Mouse (Mus musculus): Measurements from ENCODE around the gene Erbb2. TPM values are rescaled to one million over a fixed set of nuclear protein-coding genes. Genes with fewer than 3 reads are reported as not detected.

The Erbb2 gene
- polyA plus RNA-seq, 1 experiment from 2014 or later: 10.4 TPM

- H3K27ac ChIP-seq (replicated peaks): no peak overlapping the region
- no peak overlapping the region for H3K4me3 ChIP-seq
- WGBS: 57% methylated on average over 14 of the region's 14 CpGs
- no peak for ATAC-seq (ENCODE audit: low read depth)
- no peaks in the 10 kb centered on the region; the same call in 1 of the 2 replicates for H3K4me1 ChIP-seq (replicated peaks)
- peaks cover 81% of the 10 kb centered on the region for H3K27me3 ChIP-seq
- H3K36me3 ChIP-seq: no peaks in the 10 kb centered on the region
- no peak overlapping the region for H3K4me2 ChIP-seq
- no peak overlapping the region for H3K9ac ChIP-seq
- H3K9me3 ChIP-seq: no peaks in the 10 kb centered on the region
Measured at GRCm38 (mm10) chr11:98387056-98387577, 25.2 kb upstream of the Erbb2 start.

GRCm38 (mm10) chr11:98388282-98388681 lies 24.0 kb upstream of the Erbb2 start:
- H3K4me1 ChIP-seq (replicated peaks): peaks cover 1% of the 10 kb centered on the region; the same call in 1 of the 2 replicates
- H3K9ac ChIP-seq: no peak overlapping the region
- no peaks in the 10 kb centered on the region for H3K36me3 ChIP-seq
- no peak overlapping the region for H3K27ac ChIP-seq (replicated peaks)
- no peak overlapping the region for H3K4me3 ChIP-seq
- ATAC-seq (ENCODE audit: low read depth): no peak
- no peak overlapping the region for H3K4me2 ChIP-seq
- H3K9me3 ChIP-seq: no peaks in the 10 kb centered on the region
- peaks cover 87% of the 10 kb centered on the region for H3K27me3 ChIP-seq
- WGBS: 83% methylated on average over 10 of the region's 10 CpGs

DNA sequence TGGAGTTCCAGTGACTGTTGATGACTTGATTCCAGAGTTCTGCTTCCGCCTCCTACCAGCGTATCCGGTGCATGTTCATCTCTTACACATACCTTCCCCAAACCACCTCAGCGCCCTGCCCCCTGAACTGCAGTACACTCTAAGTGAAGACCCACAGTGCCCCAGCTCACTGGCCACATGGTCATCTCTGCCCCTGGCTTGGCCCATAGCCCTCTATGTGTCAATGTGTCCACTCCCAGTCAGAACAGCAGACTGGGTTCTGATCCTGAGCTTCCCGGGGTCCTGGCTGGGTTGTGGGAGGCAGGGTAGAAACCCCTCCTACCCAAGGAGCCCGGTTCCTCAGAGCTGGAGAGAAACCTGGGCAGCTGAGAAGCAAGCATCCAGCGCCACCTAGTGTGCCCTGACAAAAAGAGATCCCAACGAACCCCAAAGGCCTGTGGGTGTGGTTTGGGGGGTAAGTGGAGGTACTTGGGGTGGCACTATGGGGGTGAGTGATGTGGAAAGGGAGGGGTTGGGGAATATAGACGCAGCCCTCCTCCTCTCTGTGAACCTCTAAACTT lies 23.0 kb upstream of the Erbb2 start:
- no peak overlapping the region for H3K4me2 ChIP-seq
- no peaks in the 10 kb centered on the region for H3K9me3 ChIP-seq
- peaks cover 82% of the 10 kb centered on the region for H3K27me3 ChIP-seq
- H3K9ac ChIP-seq: 0 out of 2 replicates have a peak overlapping the region, but pooled peaks have one; percentile 3
- WGBS: 25% methylated on average over 9 of the region's 9 CpGs
- no peak overlapping the region for H3K27ac ChIP-seq (replicated peaks)
- H3K36me3 ChIP-seq: no peaks in the 10 kb centered on the region
- H3K4me3 ChIP-seq: no peak overlapping the region
- H3K4me1 ChIP-seq (replicated peaks): peaks cover 11% of the 10 kb centered on the region
- ATAC-seq (ENCODE audit: low read depth): no peak

DNA sequence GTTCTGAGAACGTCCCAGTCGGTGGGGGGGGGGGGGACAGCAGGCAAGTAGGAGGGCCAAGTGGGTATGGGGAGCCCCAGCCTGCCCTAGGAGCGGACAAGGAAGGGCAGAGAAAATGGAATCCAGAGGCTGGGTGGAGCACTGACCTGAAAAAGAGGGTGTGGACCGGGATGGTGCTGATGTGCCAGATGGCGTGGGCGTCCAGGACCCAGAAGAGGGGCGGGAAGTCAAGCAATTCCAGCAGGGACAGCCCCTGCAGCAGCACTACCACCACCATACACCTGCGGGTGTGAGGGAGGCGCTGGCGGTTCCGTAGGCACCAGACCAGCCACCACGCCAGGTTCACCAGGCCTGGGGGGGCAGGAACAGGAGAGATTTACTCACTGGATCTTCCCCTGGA lies 22.1 kb upstream of the Erbb2 start:
- Histone ChIP-seq H3K4me2 (no peak overlapping the region), H3K27me3 (peaks cover 74% of the 10 kb centered on the region), H3K4me1 (replicated peaks) (peaks cover 18% of the 10 kb centered on the region), H3K9ac (no peak overlapping the region), H3K9me3 (no peaks in the 10 kb centered on the region), H3K27ac (replicated peaks) (no peak overlapping the region), H3K36me3 (no peaks in the 10 kb centered on the region), H3K4me3 (no peak overlapping the region)
- WGBS: 71% methylated on average over 12 of the region's 12 CpGs
- no peak for ATAC-seq (ENCODE audit: low read depth)

- H3K9ac ChIP-seq: no peak overlapping the region
- ATAC-seq (ENCODE audit: low read depth): no peak
- H3K4me3 ChIP-seq: no peak overlapping the region
- peaks cover 55% of the 10 kb centered on the region for H3K27me3 ChIP-seq
- H3K4me1 ChIP-seq (replicated peaks): peaks cover 19% of the 10 kb centered on the region
- H3K4me2 ChIP-seq: no peak overlapping the region
- no peaks in the 10 kb centered on the region for H3K36me3 ChIP-seq
- 17% methylated on average over 7 of the region's 8 CpGs for WGBS
- H3K9me3 ChIP-seq: no peaks in the 10 kb centered on the region
- H3K27ac ChIP-seq (replicated peaks): no peak overlapping the region
Measured at GRCm38 (mm10) chr11:98392034-98392433, 20.2 kb upstream of the Erbb2 start.

DNA sequence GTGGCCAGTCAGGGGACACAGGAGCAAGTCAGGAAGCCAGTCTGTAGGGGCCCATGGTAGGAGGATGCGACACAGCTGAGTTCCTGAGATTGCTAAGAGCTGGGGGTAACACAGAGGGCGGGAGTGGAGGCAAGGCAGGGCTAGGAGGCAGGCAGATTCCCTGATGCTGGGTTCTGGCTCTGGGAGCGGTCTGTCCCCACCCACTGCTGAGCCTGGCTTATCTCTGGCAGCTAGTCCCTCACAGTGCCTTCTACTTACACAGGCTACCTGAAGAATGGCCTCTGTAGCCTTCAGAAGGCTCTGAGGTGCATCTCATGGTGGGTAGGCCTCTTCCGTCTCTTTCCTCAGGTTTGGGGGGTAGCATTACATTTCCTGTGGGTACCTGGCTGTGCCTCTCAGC lies 19.6 kb upstream of the Erbb2 start:
- no peaks in the 10 kb centered on the region for H3K9me3 ChIP-seq
- no peak overlapping the region for H3K27ac ChIP-seq (replicated peaks)
- H3K4me1 ChIP-seq (replicated peaks): peaks cover 19% of the 10 kb centered on the region
- 46% methylated on average over 4 of the region's 4 CpGs for WGBS
- H3K36me3 ChIP-seq: no peaks in the 10 kb centered on the region; the same call in 1 of the 2 replicates
- H3K9ac ChIP-seq: no peak overlapping the region
- H3K27me3 ChIP-seq: peaks cover 49% of the 10 kb centered on the region
- no peak overlapping the region for H3K4me2 ChIP-seq
- H3K4me3 ChIP-seq: no peak overlapping the region
- ATAC-seq (ENCODE audit: low read depth): no peak

GRCm38 (mm10) chr11:98393317-98393716 lies 19.0 kb upstream of the Erbb2 start:
- H3K27me3 ChIP-seq: peaks cover 42% of the 10 kb centered on the region
- 79% methylated on average over 6 of the region's 6 CpGs for WGBS
- H3K9me3 ChIP-seq: no peaks in the 10 kb centered on the region
- H3K36me3 ChIP-seq: no peaks in the 10 kb centered on the region; the same call in 1 of the 2 replicates
- no peak overlapping the region for H3K27ac ChIP-seq (replicated peaks)
- no peak overlapping the region for H3K4me3 ChIP-seq
- no peak for ATAC-seq (ENCODE audit: low read depth)
- no peak overlapping the region for H3K9ac ChIP-seq
- peaks cover 19% of the 10 kb centered on the region for H3K4me1 ChIP-seq (replicated peaks)
- H3K4me2 ChIP-seq: no peak overlapping the region

DNA sequence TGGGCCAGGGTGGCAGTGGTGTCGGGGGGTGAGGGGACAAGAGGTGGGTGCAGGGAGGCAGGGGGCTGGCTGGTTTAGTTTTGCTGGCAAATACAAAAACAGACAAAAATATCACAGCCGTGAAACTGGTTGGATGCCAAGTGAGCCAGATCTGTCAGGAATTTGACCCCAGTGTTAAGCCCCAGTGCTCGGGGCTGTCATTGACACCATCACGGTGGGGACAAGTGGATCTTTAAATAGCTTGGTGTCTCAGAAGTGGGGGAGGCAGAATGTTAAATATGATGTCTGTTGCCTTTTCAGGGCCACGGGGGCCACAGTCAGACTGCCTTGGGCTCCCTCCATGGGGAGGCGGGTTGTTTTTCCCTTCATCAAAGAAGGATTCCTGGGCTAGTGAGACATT lies 18.0 kb upstream of the Erbb2 start:
- H3K27me3 ChIP-seq: peaks cover 33% of the 10 kb centered on the region
- 62% methylated on average over 6 of the region's 6 CpGs for WGBS

GRCm38 (mm10) chr11:98395041-98395440 lies 17.2 kb upstream of the Erbb2 start:
- H3K4me2 ChIP-seq: no peak overlapping the region
- ATAC-seq (ENCODE audit: low read depth): no peak
- no peak overlapping the region for H3K9ac ChIP-seq
- no peak overlapping the region for H3K27ac ChIP-seq (replicated peaks)
- H3K9me3 ChIP-seq: no peaks in the 10 kb centered on the region
- no peaks in the 10 kb centered on the region; the same call in 1 of the 2 replicates for H3K36me3 ChIP-seq
- H3K4me3 ChIP-seq: no peak overlapping the region
- 76% methylated on average over 4 of the region's 4 CpGs for WGBS
- peaks cover 26% of the 10 kb centered on the region for H3K27me3 ChIP-seq
- H3K4me1 ChIP-seq (replicated peaks): peaks cover 27% of the 10 kb centered on the region

More for the DNA sequence above, 18.0 kb upstream of the Erbb2 start:
- no peak overlapping the region for H3K9ac ChIP-seq
- H3K4me2 ChIP-seq: no peak overlapping the region
- H3K4me1 ChIP-seq (replicated peaks): peaks cover 20% of the 10 kb centered on the region
- ATAC-seq (ENCODE audit: low read depth): no peak
- no peak overlapping the region for H3K27ac ChIP-seq (replicated peaks)
- no peak overlapping the region for H3K4me3 ChIP-seq
- no peaks in the 10 kb centered on the region for H3K9me3 ChIP-seq
- no peaks in the 10 kb centered on the region; the same call in 1 of the 2 replicates for H3K36me3 ChIP-seq

DNA sequence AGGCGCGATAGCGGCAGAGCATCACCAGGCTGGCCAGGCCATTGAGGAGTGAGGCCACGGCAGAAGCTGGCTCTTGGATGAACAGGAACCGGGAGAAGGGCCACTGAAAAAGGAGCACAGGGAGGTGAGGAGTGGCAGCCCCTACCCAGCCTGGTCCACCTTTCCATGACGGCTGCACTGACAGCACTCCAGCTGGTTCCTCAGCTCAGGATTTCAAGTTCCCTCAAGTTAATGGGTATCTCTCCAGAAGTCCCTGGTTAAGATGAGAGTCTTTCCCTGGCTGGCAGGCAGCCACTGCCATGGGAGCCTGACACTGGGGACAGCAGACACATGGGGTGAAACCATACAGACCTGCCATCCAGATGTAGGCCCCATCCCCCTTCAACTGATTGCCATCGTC lies 14.3 kb upstream of the Erbb2 start:
- no peak for ATAC-seq (ENCODE audit: low read depth)
- 89% methylated on average over 7 of the region's 7 CpGs for whole genome bisulfite sequencing

GRCm38 (mm10) chr11:98400161-98400726 lies 12.0 kb upstream of the Erbb2 start, which contains the start of gene Pgap3:
TSS of gene Pgap3 (minus strand) at chr11:98400490.
- ATAC-seq (ENCODE audit: low read depth): peak; percentile 94
- Histone ChIP-seq H3K4me1 (replicated peaks) (peaks cover 17% of the 10 kb centered on the region), H3K4me2 (peak within 1 kb of the TSS; percentile 74), H3K4me3 (peak within 1 kb of the TSS; percentile 63), H3K9ac (peak within 1 kb of the TSS; percentile 80), H3K9me3 (no peaks in the 10 kb centered on the region), H3K27me3 (peaks cover 14% of the 10 kb centered on the region), H3K27ac (replicated peaks) (peak within 1 kb of the TSS; percentile 98), H3K36me3 (no peaks in the 10 kb centered on the region; the same call in 1 of the 2 replicates)
- WGBS: under 1% methylated on average over 40 of the region's 40 CpGs

More for the DNA sequence above, 14.3 kb upstream of the Erbb2 start:
- no peak overlapping the region for H3K4me3 ChIP-seq
- no peak overlapping the region for H3K9ac ChIP-seq
- H3K4me2 ChIP-seq: no peak overlapping the region
- no peaks in the 10 kb centered on the region; the same call in 1 of the 2 replicates for H3K36me3 ChIP-seq
- H3K27ac ChIP-seq (replicated peaks): no peak overlapping the region
- peaks cover 35% of the 10 kb centered on the region for H3K4me1 ChIP-seq (replicated peaks)
- peaks cover 4% of the 10 kb centered on the region; the same call in 1 of the 2 replicates for H3K27me3 ChIP-seq
- no peaks in the 10 kb centered on the region for H3K9me3 ChIP-seq

- Histone ChIP-seq H3K4me1 (replicated peaks) (peaks cover 16% of the 10 kb centered on the region), H3K27ac (replicated peaks) (peak overlapping the region; percentile 98; the same call in 1 of the 2 replicates), H3K9me3 (no peaks in the 10 kb centered on the region), H3K4me3 (peak overlapping the region; percentile 63), H3K4me2 (peak overlapping the region; percentile 74), H3K36me3 (no peaks in the 10 kb centered on the region; the same call in 1 of the 2 replicates), H3K27me3 (peaks cover 14% of the 10 kb centered on the region), H3K9ac (peak overlapping the region; percentile 80)
- 61% methylated on average over 3 of the region's 3 CpGs for WGBS
- 0 out of 2 replicates have a peak, but pooled peaks have one; percentile 9 for ATAC-seq (ENCODE audit: low read depth)
Measured at GRCm38 (mm10) chr11:98400816-98401215, 11.5 kb upstream of the Erbb2 start.
